Mouse (Mus musculus): ENCODE measurements at regions not wholly inside any gene's neighbourhood (a gene's known extent, or its start where the extent isn't known, plus 50 kb on each side); places are given as distances from the start of the nearest gene placed in this dataset.

- no peak overlapping the region for H3K4me3 ChIP-seq (ENCODE audit: control insufficient read depth in 1 of 2, insufficient read depth in 1 of 2, low read depth in 2 of 2, low read length in 2 of 2)
- no peak overlapping the region for H3K27ac ChIP-seq (ENCODE audit: control insufficient read depth, low read depth, low read length)
- no peak for TF ChIP-seq CHD2 (IDR thresholded peaks at IDR 0.05; ENCODE audit: low read length)
- TF ChIP-seq TAL1 (IDR thresholded peaks at IDR 0.05; ENCODE audit: low read length) = no peak
- TF ChIP-seq RCOR1 (IDR thresholded peaks at IDR 0.05; ENCODE audit: low read depth, low read length) = no peak
- no peak for TF ChIP-seq ETS1 (IDR thresholded peaks at IDR 0.05; ENCODE audit: low read depth, low read length)
- H3K9ac ChIP-seq (ENCODE audit: control insufficient read depth, low read depth, low read length, poor library complexity, severe bottlenecking) = no peak overlapping the region
- no peaks in the 10 kb centered on the region for H3K4me1 ChIP-seq (ENCODE audit: control insufficient read depth in 1 of 2, insufficient read depth in 2 of 2, low read length in 2 of 2)
- no peaks in the 10 kb centered on the region for H3K79me2 ChIP-seq (ENCODE audit: control insufficient read depth, insufficient read depth, low read length, poor library complexity)
- no peak for DNase-seq (ENCODE audit: low read depth, low spot score)
- no peaks in the 10 kb centered on the region for H3K36me3 ChIP-seq (ENCODE audit: control insufficient read depth in 1 of 2, insufficient read depth in 2 of 2, low read length in 2 of 2)
- no peaks in the 10 kb centered on the region for H3K9me3 ChIP-seq (replicated peaks; ENCODE audit: insufficient read depth, low read length)
- no peaks in the 10 kb centered on the region for H3K27me3 ChIP-seq (ENCODE audit: control insufficient read depth in 1 of 2, insufficient read depth in 2 of 2, low read length in 2 of 2)
Observed at GRCm38 (mm10) chr3:143022486-143022885, 140.7 kb upstream of the Pkn2 start.

DNA sequence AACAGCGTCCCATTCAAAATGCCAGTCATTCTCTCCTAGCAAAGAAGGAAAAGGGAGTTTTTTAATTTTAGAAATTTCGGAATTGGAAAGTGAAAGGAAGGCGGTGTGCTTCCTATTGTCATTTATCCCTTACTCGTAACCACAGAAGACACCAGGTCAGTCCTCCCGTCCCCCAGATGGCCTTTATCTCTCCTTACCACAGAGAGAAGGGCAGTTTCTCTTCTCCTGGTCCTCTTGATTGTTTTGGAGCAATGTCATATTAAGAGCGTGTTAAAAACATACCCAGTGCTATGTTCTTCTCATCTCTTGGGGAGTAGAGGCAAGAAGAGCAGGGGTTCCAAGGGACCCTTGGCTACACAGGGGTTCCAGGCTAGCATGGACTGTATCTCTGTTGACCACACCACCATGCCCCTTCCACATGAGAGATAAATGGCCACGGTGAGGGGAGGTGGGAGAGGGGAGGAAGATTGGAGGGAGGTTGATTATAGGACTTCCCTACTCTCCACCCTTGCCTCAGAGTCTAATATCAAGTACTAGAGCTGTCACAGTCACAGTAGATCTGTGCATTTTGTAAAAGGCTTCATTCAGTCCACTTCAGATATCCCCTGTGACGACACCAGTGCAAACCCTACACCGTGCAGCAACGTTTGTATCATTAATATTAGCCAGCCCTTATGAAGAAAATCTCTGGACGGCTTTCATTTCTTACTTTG, 139.5 kb upstream of the Pkn2 start:
- Histone ChIP-seq H3K9me3 (replicated peaks; ENCODE audit: insufficient read depth, low read length) (no peaks in the 10 kb centered on the region), H3K36me3 (ENCODE audit: control insufficient read depth in 1 of 2, insufficient read depth in 2 of 2, low read length in 2 of 2) (no peaks in the 10 kb centered on the region), H3K27me3 (ENCODE audit: control insufficient read depth in 1 of 2, insufficient read depth in 2 of 2, low read length in 2 of 2) (no peaks in the 10 kb centered on the region), H3K27ac (ENCODE audit: control insufficient read depth, low read depth, low read length) (no peak overlapping the region), H3K9ac (ENCODE audit: control insufficient read depth, low read depth, low read length, poor library complexity, severe bottlenecking) (no peak overlapping the region), H3K79me2 (ENCODE audit: control insufficient read depth, insufficient read depth, low read length, poor library complexity) (no peaks in the 10 kb centered on the region), H3K4me3 (ENCODE audit: control insufficient read depth in 1 of 2, insufficient read depth in 1 of 2, low read depth in 2 of 2, low read length in 2 of 2) (no peak overlapping the region), H3K4me1 (ENCODE audit: control insufficient read depth in 1 of 2, insufficient read depth in 2 of 2, low read length in 2 of 2) (no peaks in the 10 kb centered on the region)
- TF ChIP-seq NELFE (IDR thresholded peaks at IDR 0.05; ENCODE audit: low read depth, low read length) (no peak), GATA1 (IDR thresholded peaks at IDR 0.05; ENCODE audit: low read depth, low read length) (no peak), ELF1 (IDR thresholded peaks at IDR 0.05; ENCODE audit: low read depth, low read length) (no peak), RAD21 (IDR thresholded peaks at IDR 0.05; ENCODE audit: low read depth, low read length) (no peak), CHD1 (IDR thresholded peaks at IDR 0.05; ENCODE audit: low read depth, low read length) (no peak)
- no peak for DNase-seq (ENCODE audit: low read depth, low spot score)

GRCm38 (mm10) chr3:143017480-143017879, 135.7 kb upstream of the Pkn2 start:
- DNase-seq (ENCODE audit: low read depth, low spot score) = no peak
- Histone ChIP-seq H3K27ac (ENCODE audit: control insufficient read depth, low read depth, low read length) (no peak overlapping the region), H3K36me3 (ENCODE audit: control insufficient read depth in 1 of 2, insufficient read depth in 2 of 2, low read length in 2 of 2) (no peaks in the 10 kb centered on the region), H3K4me1 (ENCODE audit: control insufficient read depth in 1 of 2, insufficient read depth in 2 of 2, low read length in 2 of 2) (no peaks in the 10 kb centered on the region), H3K79me2 (ENCODE audit: control insufficient read depth, insufficient read depth, low read length, poor library complexity) (no peaks in the 10 kb centered on the region), H3K9me3 (replicated peaks; ENCODE audit: insufficient read depth, low read length) (no peaks in the 10 kb centered on the region), H3K27me3 (ENCODE audit: control insufficient read depth in 1 of 2, insufficient read depth in 2 of 2, low read length in 2 of 2) (no peaks in the 10 kb centered on the region), H3K9ac (ENCODE audit: control insufficient read depth, low read depth, low read length, poor library complexity, severe bottlenecking) (no peak overlapping the region), H3K4me3 (ENCODE audit: control insufficient read depth in 1 of 2, insufficient read depth in 1 of 2, low read depth in 2 of 2, low read length in 2 of 2) (no peak overlapping the region)
- no peak for TF ChIP-seq CTCF (IDR thresholded peaks at IDR 0.05 in 2 of 3, conservative IDR thresholded peaks at IDR 0.05 in 1 of 3; ENCODE audit: control insufficient read depth in 1 of 3, insufficient read depth in 1 of 3, low read depth in 2 of 3, low read length in 3 of 3, poor library complexity in 1 of 3, severe bottlenecking in 1 of 3)
- no peak for TF ChIP-seq ZKSCAN1 (IDR thresholded peaks at IDR 0.05; ENCODE audit: low read depth, low read length)
- no peak for TF ChIP-seq TCF12 (IDR thresholded peaks at IDR 0.05; ENCODE audit: low read depth, low read length)
- no peak for TF ChIP-seq TAL1 (IDR thresholded peaks at IDR 0.05; ENCODE audit: low read length)
- no peak for TF ChIP-seq MXI1 (IDR thresholded peaks at IDR 0.05; ENCODE audit: low read depth, low read length)
- TF ChIP-seq USF1 (IDR thresholded peaks at IDR 0.05; ENCODE audit: low read depth, low read length) = no peak
- TF ChIP-seq GABPA (IDR thresholded peaks at IDR 0.05; ENCODE audit: low read depth, low read length) = no peak
- TF ChIP-seq MAFK (IDR thresholded peaks at IDR 0.05; ENCODE audit: borderline replicate concordance, low read depth, low read length) = no peak
- no peak for TF ChIP-seq USF2 (IDR thresholded peaks at IDR 0.05; ENCODE audit: borderline replicate concordance in 1 of 2, insufficient read depth in 1 of 2, low read depth in 1 of 2, low read length in 2 of 2)
- TF ChIP-seq ZMIZ1 (IDR thresholded peaks at IDR 0.05; ENCODE audit: low read depth, low read length) = no peak
- TF ChIP-seq EP300 (IDR thresholded peaks at IDR 0.05; ENCODE audit: low read depth in 1 of 2, low read length in 2 of 2) = no peak
- TF ChIP-seq RAD21 (IDR thresholded peaks at IDR 0.05; ENCODE audit: low read depth, low read length) = no peak
- TF ChIP-seq CHD1 (IDR thresholded peaks at IDR 0.05; ENCODE audit: low read depth, low read length) = no peak
- TF ChIP-seq ZNF384 (IDR thresholded peaks at IDR 0.05; ENCODE audit: low read depth, low read length) = no peak
